In genomic region chr5:114275339-114275738, GRCm38 (mm10) we compare ENCODE assay signal across 23 mouse cellular contexts. TPM values are rescaled to one million over a fixed set of nuclear protein-coding genes. Genes with fewer than 3 reads are reported as not detected.
"Had no signal": no experiment of that assay in that cellular context is flagged by ENCODE, and none has a peak within 500 bp of the region (broad histone marks: within the 10 kb centered on the region; RNA-seq: fewer than 3 reads in every experiment).

No protein-coding gene starts in this region.

- H3K27ac ChIP-seq: liver, embryonic 13.5 days; liver, embryonic 15.5 days; lung, embryonic 15.5 days; macrophage; neural tube, embryonic 12.5 days; stomach, embryonic 15.5 days; stomach, postnatal 0 days had no signal

- ATAC-seq: liver, postnatal 0 days; lung, postnatal 0 days had no signal

- DNase-seq: liver, embryonic 13.5 days; liver, postnatal 0 days; lung, adult 2 months; lung, postnatal 14 days; lung, postnatal 36 days; right cerebral cortex, postnatal 14 days; thymus, adult 2 months; thymus, postnatal 25 days; thymus, postnatal 4 days had no signal

- H3K4me3 ChIP-seq: liver, embryonic 13.5 days; liver, embryonic 15.5 days; lung, embryonic 15.5 days; megakaryocyte, embryonic 14.5 days; stomach, embryonic 15.5 days had no signal

- H3K9ac ChIP-seq: liver, embryonic 13.5 days; liver, embryonic 15.5 days; liver, postnatal 0 days; lung, embryonic 15.5 days; neural tube, embryonic 12.5 days; stomach, embryonic 15.5 days had no signal

- H3K4me2 ChIP-seq: liver, embryonic 13.5 days; liver, embryonic 15.5 days; lung, embryonic 15.5 days; neural tube, embryonic 12.5 days; stomach, embryonic 15.5 days had no signal

- H3K36me3 ChIP-seq: liver, embryonic 13.5 days; liver, embryonic 15.5 days; lung, embryonic 15.5 days; neural tube, embryonic 12.5 days; stomach, embryonic 15.5 days had no signal

- H3K9me3 ChIP-seq: liver, embryonic 13.5 days; liver, embryonic 15.5 days; lung, embryonic 15.5 days; megakaryocyte, embryonic 14.5 days; neural tube, embryonic 12.5 days; stomach, embryonic 15.5 days had no signal

RNA-seq across cellular contexts. Expression of gene Foxn4, which starts 1.7 kb away (rescaled TPM):
- total RNA-seq: megakaryocyte progenitor cell, adult 5-6 weeks; monocyte, adult 5-6 weeks; neutrophil, adult 5-6 weeks had no signal
- polyA plus RNA-seq: liver, embryonic 13.5 days; liver, embryonic 15.5 days; liver, postnatal 0 days; macrophage; neural tube, embryonic 14.5 days; spleen, adult 2 months; stomach, embryonic 15.5 days; stomach, postnatal 0 days; urinary bladder, adult 2 months had no signal
